Mouse (Mus musculus): Measurements from ENCODE around the gene Aamp.
"Not testable (repeated sequence)": the region's sequence is repeated elsewhere in the genome, so short reads cannot be mapped to it uniquely, and the experiment has no call there.

Gene Aamp

DNA sequence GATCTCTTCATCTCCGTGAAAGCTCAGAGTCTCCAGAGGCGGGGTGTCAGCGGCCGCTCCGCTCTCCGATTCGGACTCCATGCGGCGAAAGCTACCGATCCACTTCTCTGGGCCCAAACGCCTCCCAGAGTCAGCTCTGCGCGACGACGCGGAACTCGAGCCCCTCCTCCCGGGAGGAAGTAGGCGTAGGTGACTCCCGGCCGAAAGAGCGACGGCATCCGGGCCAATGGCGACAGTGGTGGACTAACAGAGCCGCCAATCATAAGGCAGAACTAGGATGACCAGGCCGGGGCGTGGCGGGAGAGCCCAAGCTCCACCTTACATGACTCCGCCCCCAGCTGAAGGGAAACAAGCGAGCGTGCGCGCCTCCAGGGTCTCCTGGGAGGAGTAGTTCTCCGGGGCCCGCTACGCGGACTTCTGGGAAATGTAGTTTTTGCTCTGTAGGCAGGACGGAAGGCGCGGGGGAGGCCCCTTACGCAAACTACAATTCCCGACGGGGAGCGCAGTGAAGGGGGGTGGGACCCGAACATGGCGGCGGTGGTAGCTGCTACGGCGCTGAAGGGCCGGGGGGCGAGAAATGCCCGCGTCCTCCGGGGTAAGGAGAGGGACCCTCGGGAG, at the start of gene Aamp, which contains the start of gene Pnkd:
Aamp (minus strand) TSS at position 196 of the 618 bp plus-strand sequence.
Pnkd (plus strand) TSS at position 388 of the 618 bp plus-strand sequence.
- ATAC-seq (ENCODE audit: low TSS enrichment), result peak; percentile 90

DNA sequence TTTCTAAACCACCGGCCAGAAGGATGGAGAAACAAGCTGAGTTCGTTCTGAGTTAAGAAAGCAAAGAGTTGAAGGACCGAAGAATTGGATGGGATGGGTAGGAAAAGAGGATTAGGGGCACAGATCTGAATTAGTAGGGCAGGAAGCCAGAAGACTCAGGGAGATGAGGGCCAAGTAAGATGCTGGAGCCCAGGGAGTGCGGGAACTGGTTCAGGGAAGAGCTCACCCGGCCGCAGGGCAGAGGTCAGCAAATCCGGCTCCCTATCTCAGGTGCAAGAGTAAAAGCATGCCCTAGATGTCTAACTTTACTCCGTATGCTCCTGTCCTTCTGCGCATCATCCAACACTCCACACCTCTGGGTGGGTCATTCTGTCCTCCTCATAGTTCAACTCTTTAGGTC, 48.4 kb upstream of the Aamp start:
- ATAC-seq (ENCODE audit: low TSS enrichment), result peak; percentile 5; the same call in 1 of the 2 replicates

GRCm38 (mm10) chr1:74332241-74332763, 47.8 kb upstream of the Aamp start:
- peak; percentile 87 for ATAC-seq (ENCODE audit: low TSS enrichment)

- no peak for ATAC-seq (ENCODE audit: low TSS enrichment)
These were observed 46.6 kb upstream of the Aamp start for GRCm38 (mm10) chr1:74331046-74331681.

DNA sequence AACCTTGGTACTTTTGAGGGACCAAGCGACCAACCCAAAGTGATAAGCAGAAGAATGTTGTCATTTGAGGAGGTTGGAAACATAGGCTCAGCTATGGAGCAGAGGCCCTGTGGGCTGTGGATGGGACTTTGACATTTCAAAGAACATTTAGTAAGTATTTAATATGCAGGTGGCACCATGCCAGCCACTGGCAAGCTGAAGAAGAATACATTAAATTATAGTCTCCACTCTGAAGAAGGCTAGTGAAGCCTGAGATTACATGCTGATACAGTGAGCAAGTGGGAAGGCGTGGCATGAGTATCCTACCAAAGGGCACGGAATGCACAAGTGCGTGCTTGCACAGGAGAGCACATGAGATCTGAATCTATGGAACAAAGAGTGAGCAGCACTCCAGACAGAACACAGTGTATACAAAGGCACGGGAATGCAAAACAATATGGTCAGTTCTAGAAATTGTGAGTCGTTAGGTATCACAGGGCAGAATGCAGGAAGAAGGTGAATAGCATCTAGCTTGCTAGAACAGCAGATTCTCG, 45.4 kb upstream of the Aamp start:
- no peak for ATAC-seq (ENCODE audit: low TSS enrichment)

DNA sequence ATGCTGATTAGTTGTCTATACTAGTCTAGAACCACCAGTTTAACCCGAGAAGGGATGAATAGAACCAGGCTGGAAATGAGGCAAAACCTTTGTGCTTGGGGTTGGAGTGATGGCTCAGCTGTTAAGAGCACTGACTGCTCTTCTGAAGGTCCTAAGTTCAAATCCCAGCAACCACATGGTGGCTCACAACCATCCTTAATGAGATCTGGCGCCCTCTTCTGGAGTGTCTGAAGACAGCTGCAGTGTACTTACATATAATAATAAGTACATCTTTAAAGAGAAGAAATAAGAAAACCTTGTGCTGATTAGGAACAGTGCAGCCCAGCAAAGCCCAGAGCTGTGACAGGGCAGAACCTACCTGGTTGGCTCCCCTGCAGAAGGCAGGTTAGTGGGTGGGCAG, 42.4 kb upstream of the Aamp start:
- not testable (repeated sequence) for ATAC-seq (ENCODE audit: low TSS enrichment)

DNA sequence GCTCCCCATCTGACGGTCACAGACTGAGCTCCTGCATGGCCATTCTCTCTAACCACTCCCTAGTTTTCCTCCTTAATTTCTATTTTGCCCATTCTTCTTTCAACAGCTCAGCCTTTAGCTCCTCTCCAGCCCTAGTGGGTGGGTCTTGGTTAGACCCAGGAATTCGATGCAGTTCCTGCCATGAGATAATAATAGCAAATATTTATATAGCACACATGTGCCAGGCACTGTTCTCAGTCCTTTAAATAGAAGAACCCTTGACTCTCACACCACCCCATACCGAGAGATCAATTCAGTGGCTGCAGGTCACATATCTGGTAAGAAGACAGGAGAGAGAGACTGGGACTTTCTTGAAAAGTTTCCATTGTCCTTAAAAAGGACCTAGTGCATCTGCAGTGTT, 36.9 kb upstream of the Aamp start:
- no peak for ATAC-seq (ENCODE audit: low TSS enrichment)

DNA sequence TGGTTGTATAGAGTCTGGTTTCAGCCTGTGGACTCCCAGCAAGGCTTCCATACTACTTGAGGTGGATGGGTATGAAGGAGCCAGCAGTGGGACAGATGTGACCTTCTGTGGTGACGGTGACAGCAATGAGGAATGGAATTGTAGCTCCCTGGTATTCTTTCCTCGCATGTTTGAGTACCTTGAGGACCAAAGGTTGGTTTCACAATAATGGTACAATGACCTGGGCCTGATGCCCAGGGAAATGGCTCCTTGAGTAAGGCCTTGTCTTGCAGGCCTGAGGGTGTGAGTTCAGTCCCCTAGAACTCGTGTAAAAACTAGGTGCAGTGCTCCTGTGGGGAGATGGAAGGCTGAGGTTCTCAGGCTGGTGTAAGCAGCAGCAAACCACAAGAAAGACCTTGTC, 34.2 kb upstream of the Aamp start:
- no peak for ATAC-seq (ENCODE audit: low TSS enrichment)

GRCm38 (mm10) chr1:74316114-74316827, 31.7 kb upstream of the Aamp start:
- no peak for ATAC-seq (ENCODE audit: low TSS enrichment)

- ATAC-seq (ENCODE audit: low TSS enrichment), result no peak
These were observed 30.3 kb upstream of the Aamp start for GRCm38 (mm10) chr1:74314796-74315195.

DNA sequence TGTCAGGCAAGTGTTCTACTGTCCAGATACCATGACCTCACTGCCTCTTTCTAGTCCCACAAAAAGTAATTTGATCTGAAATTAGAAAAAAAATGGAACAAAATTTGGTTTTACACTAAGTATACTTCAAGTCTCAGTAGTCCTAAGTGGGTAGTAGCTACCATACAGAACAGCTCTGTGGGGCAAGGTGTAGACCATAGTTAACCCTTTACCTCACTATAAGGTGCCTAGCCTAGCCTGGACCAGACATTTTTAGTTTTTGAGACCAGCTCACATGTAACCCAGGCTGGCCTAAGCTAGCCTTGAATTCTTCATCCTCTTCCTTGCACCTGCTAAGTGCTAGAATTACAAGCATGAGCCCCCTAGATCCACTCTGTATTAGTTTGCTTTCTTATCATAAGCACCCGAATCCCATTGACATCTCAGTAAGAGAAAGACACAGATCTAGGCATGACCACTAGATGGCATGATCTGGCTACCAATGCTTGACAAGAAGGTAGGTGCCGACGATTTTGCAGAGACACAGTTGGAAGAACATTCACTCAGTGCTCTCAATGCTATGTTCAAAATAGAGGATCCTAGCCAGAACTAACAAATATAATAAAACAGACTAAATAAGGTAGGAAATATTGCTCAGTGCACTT, 28.6 kb upstream of the Aamp start:
- peak; percentile 97 for ATAC-seq (ENCODE audit: low TSS enrichment)

GRCm38 (mm10) chr1:74309767-74310166, 25.2 kb upstream of the Aamp start:
- no peak for ATAC-seq (ENCODE audit: low TSS enrichment)

DNA sequence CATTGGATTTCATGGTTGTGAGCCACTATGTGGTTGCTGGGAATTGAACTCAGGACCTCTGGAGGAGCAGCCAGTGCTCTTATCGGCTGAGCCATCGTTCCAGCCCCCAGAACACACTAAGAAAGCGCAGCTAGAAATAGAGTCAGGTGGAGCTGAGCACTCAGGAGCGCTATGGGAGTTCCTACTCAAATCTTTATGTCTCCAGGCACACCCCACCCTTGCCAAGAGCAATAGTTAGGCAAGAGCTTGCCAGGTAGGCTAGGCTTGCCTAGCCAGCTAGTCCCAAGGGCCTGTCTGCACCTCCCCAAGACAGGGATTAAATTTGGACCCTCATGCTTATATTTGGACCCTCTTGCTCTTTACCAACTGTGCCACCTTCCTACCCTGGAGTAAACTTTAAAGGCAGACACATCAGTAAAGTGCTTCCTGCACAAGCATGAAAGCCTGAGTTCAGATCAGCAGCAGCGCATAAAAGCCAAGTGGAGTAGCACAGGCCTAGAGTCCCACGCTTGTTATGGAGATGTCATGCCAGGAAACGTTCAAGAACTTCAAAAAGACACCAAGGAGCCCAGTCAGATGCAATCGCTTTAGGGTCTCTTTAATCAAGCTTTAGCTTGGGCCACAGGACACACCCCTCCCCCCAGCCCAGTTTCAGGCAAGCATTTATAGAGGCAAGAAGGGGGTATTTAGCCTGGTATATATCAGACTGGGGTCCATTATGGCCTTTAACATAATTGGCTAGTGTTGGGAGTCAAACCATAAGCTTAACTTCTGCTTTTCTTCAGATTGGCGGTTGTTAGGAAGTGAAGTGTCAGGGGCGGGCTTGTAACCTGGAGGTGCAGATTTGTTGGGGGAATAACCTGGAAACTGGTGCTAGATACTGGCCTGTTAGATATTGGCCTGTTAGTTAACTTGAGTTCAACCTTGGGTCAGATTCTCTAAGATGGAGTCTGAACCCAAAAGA, 23.7 kb upstream of the Aamp start:
- ATAC-seq (ENCODE audit: low TSS enrichment), result no peak

GRCm38 (mm10) chr1:74307146-74307545, 22.6 kb upstream of the Aamp start:
- ATAC-seq (ENCODE audit: low TSS enrichment), result no peak

DNA sequence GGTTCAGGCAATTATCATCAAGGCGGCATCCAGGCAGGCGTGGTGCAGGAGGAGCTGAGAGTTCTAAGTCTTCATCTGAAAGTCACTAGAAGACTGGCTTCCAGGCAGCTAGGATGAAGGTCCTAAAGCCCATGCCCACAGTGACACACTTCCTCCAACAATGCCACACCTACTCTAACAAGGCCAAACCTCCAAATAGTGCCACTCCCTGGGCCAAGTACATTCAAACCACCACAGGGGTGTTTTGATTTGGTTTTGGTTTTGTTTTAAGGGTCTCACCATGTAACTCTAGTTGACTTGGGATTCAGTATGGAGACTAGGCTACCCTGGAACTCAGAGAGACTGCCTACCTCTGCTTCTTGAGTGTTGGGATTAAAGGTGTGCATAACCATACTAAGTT, 21.0 kb upstream of the Aamp start, which contains the start of gene Tmbim1:
Tmbim1 (minus strand) TSS at position 101 of the 400 bp plus-strand sequence.
- ATAC-seq (ENCODE audit: low TSS enrichment), result no peak

DNA sequence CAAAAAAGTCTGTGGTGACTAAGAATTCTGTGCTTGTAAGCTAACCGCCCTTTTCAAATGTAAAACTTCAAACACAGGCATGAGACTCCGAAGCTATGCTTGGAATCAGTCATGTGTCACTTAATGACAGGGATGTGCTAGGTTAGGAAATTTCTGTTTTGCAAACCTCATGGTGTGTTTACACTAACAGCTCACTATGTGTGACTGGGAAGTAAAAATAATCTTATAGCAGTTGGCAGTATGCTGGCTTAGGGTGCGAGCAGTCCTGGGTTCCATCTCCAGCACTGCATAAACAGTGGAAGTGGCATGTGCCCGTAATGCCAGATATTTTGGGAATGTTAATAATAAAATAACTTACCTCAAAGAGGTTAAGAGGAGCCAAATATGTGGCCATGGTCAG, 20.4 kb upstream of the Aamp start:
- no peak for ATAC-seq (ENCODE audit: low TSS enrichment)

DNA sequence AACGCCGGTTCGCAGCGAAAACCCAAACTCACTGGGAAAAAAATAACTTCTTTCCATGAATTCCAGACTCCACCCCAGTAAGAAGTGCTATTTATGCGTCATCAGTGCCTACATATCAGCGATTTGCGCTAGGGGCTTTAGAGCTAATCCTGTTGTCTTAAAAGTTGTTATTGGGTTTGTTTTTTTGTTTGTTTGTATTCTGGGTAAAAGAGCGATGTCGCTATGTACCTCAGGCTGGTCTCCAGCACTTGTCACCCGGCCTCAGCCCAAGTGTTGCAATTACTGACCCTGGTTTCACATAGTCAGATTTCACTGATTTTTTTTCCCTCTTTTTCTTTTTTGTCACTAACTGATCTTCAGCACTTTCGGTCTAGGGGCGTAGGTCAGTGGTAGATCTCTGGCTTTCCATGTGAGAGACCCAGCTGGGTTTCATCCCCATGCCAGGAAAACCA, 19.8 kb upstream of the Aamp start:
- ATAC-seq (ENCODE audit: low TSS enrichment), result peak; percentile 13; the same call in 1 of the 2 replicates

DNA sequence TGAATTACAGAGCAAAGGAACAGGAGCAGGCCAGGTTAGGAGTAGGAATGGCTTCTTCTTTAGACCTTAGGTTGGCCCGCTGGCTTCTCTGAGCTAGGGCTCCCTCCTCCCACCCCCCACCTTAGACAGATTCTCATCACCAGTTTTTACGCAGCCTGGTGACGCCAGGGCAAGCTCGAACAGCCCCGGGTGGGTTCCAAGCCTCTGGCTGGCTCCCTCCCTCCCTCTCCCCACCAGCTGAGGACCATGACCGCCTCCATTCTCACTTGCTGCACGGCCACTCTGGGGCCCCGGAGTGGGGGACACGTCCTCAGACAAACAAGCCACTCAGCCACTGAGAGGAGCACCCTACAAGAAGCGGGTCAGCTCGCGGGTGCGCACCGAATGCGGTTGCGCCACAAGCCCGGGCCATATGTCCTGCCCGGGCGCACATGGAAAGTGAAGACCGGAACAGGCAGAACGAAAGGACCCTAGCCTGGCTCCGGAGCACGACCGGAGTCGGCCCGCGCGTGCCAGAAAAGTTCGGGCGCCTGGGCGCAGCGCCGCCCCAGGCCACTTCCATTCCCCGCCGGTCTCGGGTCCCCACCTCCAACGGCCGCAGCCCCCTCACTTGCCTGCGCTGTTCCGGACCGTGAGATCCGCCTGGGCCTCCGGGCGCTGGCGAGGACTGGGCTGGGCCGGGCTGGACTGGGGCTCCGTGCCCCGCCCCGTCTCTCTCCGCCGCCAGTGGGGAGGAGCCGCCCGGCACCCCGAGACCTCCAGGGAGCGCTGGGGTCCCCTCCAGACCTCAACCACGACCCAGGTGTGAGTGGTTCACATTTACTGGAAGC, 19.2 kb upstream of the Aamp start:
- peak; percentile 69 for ATAC-seq (ENCODE audit: low TSS enrichment)

- ATAC-seq (ENCODE audit: low TSS enrichment), result no peak
These were observed 18.3 kb upstream of the Aamp start for GRCm38 (mm10) chr1:74302835-74303234.

DNA sequence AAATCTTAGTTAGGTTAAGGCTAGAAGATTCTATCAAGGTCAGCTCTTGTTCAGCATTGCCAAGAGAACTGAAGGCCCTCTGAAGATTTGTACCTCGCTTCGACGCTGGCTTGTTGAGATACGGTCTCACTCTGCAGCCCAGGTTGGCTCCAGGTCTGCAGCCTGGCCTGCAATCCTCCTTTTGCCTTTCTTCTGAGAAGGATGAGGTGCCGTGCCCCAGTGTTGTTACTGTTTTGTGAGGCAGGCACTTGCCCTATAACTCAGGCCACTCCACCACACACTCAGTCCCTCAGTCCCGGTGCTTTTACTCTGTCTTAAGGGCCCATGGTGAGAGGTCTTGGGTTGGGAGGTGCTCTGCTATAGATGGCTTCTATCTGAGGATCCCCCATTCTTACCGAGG, 17.7 kb upstream of the Aamp start:
- no peak for ATAC-seq (ENCODE audit: low TSS enrichment)
